Mouse (Mus musculus) cerebellum, postnatal 10 days (tissue): ENCODE data around the gene Mef2a.
A peak's percentile ranks its signal among the peaks of the same experiment; 100 is the strongest.

Experiments
- DNase-seq, 2 experiments: peaks; one replicate each; pipeline ENCODE4 v3.0.0; 2021; ENCODE audit warnings: mixed read lengths in 2 of 2

Gene Mef2a

GRCm38 (mm10) chr7:67372729-67373583 is at the start of gene Mef2a:
Gene Mef2a (minus strand): TSS chr7:67372858.
- DNase-seq = peak; percentile 98 to 99

GRCm38 (mm10) chr7:67421476-67422186 is 49.0 kb upstream of the Mef2a start:
- DNase-seq = peak; percentile 59 to 64

- peak; percentile 5 to 25 for DNase-seq
These were observed 48.4 kb upstream of the Mef2a start for GRCm38 (mm10) chr7:67421088-67421475.

DNA sequence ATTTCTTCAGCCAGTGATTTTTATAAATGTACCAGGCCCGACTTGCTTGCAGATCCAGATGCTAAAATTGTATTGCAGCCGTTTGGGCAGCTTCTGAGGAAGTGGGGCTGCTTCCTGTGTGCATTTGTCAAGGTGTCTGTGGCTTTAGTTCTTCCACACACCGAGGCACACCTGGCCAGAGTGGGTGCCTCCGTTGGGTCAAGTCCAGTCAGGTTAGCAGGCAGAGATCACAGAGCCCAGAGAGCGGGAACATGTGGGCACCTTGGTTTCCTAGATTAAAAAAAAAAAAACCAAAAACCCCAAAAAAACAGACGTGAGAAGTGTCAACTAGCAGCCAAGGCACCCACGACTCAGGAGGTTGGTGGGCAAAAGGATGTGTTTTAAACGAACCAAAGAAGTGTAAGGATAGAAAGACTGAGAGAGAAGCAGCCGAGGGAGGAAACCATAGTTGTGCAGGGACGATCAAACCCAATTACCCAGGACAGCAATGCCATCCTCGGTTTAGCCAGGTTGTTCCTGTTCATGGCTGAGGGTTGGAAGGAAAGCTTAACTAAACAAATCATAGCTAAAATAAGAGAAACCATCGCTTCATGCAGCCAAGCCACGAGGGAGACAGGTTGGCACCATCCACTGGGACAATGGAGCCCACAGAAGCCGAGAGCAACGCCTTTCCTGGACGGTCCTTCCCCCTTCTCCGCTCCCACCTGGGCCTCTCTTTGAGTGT is 47.1 kb upstream of the Mef2a start:
- DNase-seq = no peak

DNA sequence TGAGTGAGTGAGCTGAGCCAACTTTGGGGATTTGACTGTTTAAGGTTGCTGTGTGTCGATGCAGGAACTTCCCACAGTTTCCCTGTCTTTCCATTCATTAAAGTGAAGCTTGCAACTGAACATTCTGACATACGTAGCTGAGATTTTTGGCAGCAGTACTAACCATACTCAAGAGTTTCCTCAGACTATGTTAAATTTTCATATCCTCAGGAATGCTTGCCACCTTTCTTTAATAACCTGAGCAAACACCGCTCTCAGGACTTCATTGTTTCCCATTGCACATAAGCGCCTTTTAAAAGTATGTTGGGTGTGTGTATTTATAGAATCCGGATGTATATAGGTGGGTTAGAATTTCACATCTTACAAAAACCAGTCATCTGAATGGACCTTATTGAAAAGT is 45.5 kb upstream of the Mef2a start:
- no peak for DNase-seq

GRCm38 (mm10) chr7:67414766-67415165 is 42.1 kb upstream of the Mef2a start:
- DNase-seq = no peak

- no peak for DNase-seq
These were observed 40.0 kb upstream of the Mef2a start for GRCm38 (mm10) chr7:67412686-67413085.

DNA sequence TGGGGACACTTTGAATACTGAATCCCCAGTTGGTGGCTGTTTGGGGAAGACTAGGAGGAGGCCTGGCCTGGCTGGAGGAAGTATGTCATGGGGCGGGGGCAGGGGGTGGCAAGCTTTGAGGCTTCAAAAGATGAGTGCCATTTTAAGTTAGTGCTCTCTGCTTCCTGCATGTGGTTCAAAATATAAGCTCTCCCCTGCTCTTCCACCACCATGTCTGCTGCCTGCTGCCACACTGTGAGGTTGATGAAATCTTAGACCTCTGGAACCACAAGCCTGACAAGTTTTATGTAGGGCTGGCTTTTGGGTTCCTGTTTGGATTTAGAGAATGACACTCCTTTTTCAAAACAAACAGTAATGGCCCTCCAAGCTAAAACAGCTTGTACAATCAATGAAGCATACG is 34.4 kb upstream of the Mef2a start:
- no peak for DNase-seq

- DNase-seq = no peak
These were observed 31.5 kb upstream of the Mef2a start for GRCm38 (mm10) chr7:67404176-67404575.

DNA sequence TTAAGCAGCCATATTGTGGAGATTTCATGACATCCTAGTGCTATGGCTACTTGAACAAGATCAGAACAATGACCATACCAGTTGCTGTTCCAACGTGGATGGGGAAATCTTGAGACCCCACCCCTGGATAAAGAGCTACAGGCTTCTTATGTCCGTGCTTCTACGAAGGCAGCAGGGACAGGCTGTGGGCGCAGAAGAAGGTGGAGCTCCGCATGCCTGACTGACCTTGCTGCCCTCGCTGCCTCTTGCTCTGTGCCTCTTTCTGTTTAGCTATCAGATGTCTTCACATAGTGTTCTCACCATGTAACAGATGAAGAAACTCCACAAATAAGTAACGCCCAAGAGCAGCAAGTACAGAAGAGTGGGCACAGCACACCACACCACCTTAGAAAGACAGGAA is 29.7 kb upstream of the Mef2a start:
- no peak for DNase-seq

DNA sequence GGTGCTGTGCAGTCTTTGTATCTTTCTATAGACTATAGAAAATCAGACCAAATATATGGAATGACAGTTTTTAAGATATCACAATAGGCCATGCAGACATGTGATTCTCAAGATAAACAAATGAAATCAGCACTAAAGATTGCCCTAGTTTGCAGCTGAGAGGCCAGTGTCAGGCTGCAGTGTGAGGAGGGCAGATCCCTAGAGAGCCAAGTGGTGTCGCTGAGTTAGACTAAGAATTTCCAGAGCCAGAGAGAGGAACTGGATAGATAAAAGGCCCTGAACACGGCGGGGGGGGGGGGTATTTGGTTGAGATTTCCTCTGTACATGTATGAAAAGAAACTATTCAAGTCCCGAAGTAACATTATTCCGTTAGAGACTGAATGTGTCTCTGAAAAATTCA is 28.7 kb upstream of the Mef2a start:
- no peak for DNase-seq

GRCm38 (mm10) chr7:67390760-67391159 is 18.1 kb upstream of the Mef2a start:
- DNase-seq = no peak

DNA sequence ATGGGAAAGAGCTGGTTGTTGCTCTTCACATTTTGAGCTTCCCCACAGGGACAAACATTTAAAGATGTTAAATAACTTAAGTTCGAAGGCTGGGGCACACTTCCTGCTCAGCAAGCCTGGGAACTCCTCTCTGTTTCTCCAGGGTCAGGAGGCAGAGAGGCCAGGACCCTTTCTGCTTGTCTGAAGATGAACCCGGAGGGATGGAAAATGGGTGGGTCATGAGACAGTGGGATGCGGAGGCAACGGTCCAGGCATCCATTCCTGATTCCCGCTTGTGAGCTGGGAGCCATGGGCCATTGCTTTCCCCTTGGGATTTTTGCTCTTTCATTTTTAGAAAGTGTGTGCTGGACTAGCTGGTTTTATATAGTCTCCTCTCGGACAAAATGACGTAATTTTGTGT is 17.4 kb upstream of the Mef2a start:
- DNase-seq = no peak

GRCm38 (mm10) chr7:67384942-67385872 is 12.5 kb upstream of the Mef2a start:
- DNase-seq = peak; percentile 26 to 28

DNA sequence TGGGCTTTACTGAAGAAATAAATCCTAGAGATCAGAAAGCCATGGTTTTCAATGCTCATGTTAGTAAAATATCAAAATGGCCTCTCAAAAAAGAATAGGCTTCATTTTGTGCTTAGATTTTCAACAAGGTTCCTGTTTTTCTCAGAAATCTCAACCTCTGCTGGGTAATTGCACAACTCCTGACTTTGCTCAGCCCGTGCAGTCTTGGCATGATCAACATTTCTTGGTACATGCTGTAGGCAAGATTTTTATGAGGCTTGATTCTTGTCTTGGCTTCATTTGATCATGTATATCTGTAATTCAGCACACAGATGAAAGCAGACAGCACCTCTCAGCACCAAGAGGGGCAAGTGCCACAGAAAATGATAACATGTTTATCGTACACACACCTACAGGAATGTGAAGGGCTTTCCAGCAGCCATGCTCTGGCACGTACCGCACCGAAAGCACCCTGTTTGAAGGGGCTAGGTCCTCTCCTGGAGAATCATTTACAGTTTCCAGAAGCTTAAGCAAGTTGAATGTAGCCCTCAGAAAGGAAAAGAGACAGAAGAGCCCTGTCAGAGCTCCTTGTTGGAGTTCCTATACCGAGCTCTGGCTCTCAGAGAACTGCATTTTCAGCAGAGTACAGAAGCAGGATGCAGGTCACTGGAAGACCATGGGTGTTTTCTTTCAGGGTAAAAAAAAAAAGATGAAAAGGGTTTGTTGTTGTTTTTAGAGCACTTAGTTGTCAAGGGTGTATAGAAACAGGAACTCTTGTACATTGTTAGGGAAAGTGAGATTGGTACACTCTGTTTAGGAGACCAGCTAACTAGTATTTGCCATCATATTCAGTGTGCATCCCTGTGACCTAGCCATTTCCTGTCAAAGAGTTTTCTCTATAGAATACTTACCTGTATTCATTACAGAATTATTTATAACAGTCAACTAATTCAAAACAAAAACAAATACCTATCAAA is 7.8 kb upstream of the Mef2a start:
- DNase-seq = no peak

DNA sequence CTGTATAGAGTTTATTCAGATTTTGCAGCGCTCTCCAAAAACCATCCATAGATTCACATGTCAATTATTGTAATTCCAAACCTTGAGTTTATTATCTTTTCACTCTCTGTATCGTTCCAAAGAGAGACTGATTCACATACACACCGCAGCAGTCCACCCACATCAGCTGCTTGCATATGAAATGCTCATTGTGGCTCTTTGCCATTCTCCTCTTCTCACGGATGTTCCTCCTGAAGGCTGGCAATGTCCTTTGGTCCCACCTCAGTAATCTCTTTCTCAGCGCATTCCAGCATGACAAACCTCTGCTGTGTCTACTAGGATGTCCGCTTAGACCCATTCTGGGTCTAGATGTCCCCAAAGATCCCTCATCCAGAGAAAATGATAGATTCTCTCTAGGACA is 4.1 kb upstream of the Mef2a start:
- DNase-seq = no peak

DNA sequence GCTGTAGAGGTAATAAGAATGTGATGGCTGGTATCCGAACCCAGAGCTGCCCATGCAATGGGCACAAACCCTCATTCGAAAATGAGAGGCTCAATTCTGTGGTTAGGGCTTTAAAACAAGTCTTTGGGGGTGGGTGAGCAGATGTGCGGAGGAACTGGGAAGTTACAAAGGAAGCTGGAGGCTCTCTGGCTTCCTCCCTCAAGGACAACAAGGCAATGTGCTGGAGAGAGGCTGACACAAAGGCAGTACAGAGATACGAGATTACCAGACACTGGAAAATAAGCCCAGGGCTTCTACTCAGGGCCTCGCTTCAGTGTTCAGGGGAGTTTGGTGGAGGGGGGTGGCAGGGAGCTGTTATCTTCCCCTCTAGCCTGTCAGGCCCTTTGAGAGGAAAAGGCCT is 1.3 kb upstream of the Mef2a start:
- peak in 1 of 2 experiments; percentile 16 for DNase-seq

DNA sequence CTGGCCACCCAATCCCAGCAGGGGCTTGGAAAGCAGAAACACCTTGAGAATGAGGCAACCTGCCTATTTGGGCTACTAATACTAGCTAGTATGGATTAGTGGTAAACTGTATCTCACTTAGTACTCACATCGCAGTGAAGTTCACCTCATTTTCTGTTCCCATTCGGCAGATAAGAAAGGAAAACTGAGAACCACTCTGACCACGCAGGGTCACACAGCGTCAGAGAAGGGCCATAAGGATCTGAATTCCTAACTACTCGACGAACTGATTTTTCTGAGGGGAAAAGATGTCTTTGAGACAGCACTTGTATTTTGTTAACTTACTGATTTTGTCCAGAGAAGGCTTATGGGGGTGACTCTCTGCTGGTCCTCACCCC is 914 bp upstream of the Mef2a start:
- DNase-seq = no peak

- DNase-seq = peak; percentile 63 to 66
These were observed 576 bp downstream of the Mef2a start for GRCm38 (mm10) chr7:67371891-67372672.

GRCm38 (mm10) chr7:67371351-67371890 is 1.2 kb downstream of the Mef2a start:
- peak in 1 of 2 experiments; percentile 17 for DNase-seq
